Mouse (Mus musculus) midbrain, embryonic 13.5 days (tissue): ENCODE data around the gene Olfr427. TPM values are rescaled to one million over a fixed set of nuclear protein-coding genes. Genes with fewer than 3 reads are reported as not detected.

Experiments used
- ATAC-seq: fragments of 200-750 bp; cut with Nextera tagmentation; 2 replicates; pipeline ENCODE4 v1.8.0; 2017; ENCODE audit warnings: mild to moderate bottlenecking, moderate TSS enrichment, moderate library complexity
- H3K27ac ChIP-seq: fragments of 300-500 bp; sonication (generic); 2 replicates; pipeline ENCODE4 v1.5.1; 2015; ENCODE audit warnings: inconsistent platforms, mild to moderate bottlenecking, moderate library complexity
- H3K27me3 ChIP-seq: fragments of 300-500 bp; sonication (generic); 2 replicates; pipeline ENCODE4 v1.6.1; 2015; ENCODE audit warnings: mild to moderate bottlenecking, inconsistent platforms
- H3K36me3 ChIP-seq: fragments of 300-500 bp; sonication (generic); 2 replicates; pipeline ENCODE4 v1.6.1; 2015; ENCODE audit warnings: mild to moderate bottlenecking, inconsistent platforms
- H3K4me1 ChIP-seq: fragments of 300-500 bp; sonication (generic); replicated peaks from 2 replicates; pipeline ENCODE4 v1.6.1; 2015; ENCODE audit warnings: inconsistent platforms
- H3K4me2 ChIP-seq: fragments of 300-500 bp; sonication (generic); replicated peaks from 2 replicates; pipeline ENCODE4 v1.6.1; 2015; ENCODE audit warnings: moderate library complexity, mild to moderate bottlenecking, inconsistent platforms
- H3K4me3 ChIP-seq: fragments of 300-500 bp; sonication (generic); replicated peaks from 2 replicates; pipeline ENCODE4 v1.5.1; 2015; ENCODE audit warnings: mild to moderate bottlenecking, inconsistent platforms
- H3K9ac ChIP-seq: fragments of 300-500 bp; sonication (generic); replicated peaks from 2 replicates; pipeline ENCODE4 v1.6.1; 2015; ENCODE audit warnings: mild to moderate bottlenecking, inconsistent platforms
- H3K9me3 ChIP-seq: fragments of 300-500 bp; sonication (generic); 2 replicates; pipeline ENCODE4 v1.6.1; 2016; ENCODE audit warnings: mild to moderate bottlenecking, inconsistent platforms
- WGBS: fragments of 180-500 bp; shearing (Covaris S2); methylation state at CpG from one replicate; pipeline ENCODE4 v1.1.7; 2015; 5-methylcytosine and 5-hydroxymethylcytosine counted together
- polyA plus RNA-seq: library from polyadenylated mRNA; unstranded; fragments of >200 nt; fragmentation: Nextera tagmentation; extraction: Ambion mirVana; gene quantifications from 2 replicates; pipeline ENCODE4 v1.2.1, GENCODE M21; 2015

Gene Olfr427
- polyA plus RNA-seq, 1 experiment from 2014 or later: not detected

DNA sequence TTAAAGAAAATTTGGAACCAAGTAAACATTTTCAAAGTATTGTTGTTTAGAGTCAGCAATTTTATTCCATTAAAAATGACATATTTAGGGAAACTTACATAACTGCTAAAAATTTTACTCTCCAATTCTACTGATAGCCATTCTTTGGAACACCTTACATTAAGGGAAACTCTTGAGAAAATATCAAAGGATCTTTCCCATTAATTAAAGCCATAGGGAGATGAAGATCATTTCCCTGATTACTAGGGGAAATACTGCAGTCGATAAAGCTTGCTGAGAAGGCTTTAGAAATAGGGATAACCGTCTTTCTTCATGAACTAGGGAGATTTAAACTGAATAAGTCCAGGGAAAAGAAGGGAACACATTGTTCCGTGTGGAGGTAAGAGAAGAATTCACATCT lies 34.5 kb downstream of the Olfr427 start, which contains the start of gene Olfr424:
Olfr424 (plus strand) TSS at position 301 of the 400 bp plus-strand sequence.
- 76% methylated on average over 3 of the region's 3 CpGs for WGBS
- H3K4me1 ChIP-seq: no peaks in the 10 kb centered on the region
- H3K9ac ChIP-seq: no peak within 1 kb of the TSS
- no peaks in the 10 kb centered on the region for H3K27me3 ChIP-seq
- no peak within 1 kb of the TSS for H3K27ac ChIP-seq
- H3K9me3 ChIP-seq: no peaks in the 10 kb centered on the region
- no peaks in the 10 kb centered on the region for H3K36me3 ChIP-seq
- H3K4me2 ChIP-seq: no peak within 1 kb of the TSS
- ATAC-seq: no peak
- H3K4me3 ChIP-seq: no peak within 1 kb of the TSS

DNA sequence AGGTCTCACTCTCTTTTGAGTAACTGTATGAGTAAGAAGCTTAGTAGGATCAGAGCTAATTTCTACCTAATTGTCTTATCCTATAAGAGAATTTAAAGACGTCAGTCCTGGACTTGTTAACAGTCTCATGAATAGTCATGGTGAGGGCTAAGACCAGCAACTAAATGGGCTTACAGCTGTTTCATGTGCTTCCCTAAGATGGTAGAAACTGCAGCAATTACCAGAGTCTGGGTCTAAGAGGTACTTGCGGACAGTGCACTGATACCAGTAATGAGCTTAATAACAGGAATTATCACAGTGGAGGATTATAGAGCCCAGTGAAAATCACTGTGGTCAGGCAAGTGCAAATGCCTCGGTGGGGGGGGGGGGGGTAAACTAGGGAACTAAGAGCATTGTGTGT lies 35.3 kb downstream of the Olfr427 start:
- WGBS: 45% methylated on average over 3 of the region's 3 CpGs
- Histone ChIP-seq H3K4me2 (no peak overlapping the region), H3K27ac (no peak overlapping the region), H3K36me3 (no peaks in the 10 kb centered on the region), H3K4me1 (no peaks in the 10 kb centered on the region), H3K27me3 (no peaks in the 10 kb centered on the region), H3K4me3 (no peak overlapping the region), H3K9me3 (no peaks in the 10 kb centered on the region), H3K9ac (no peak overlapping the region)
- 0 out of 2 replicates have a peak, but pooled peaks have one; percentile 17 for ATAC-seq

DNA sequence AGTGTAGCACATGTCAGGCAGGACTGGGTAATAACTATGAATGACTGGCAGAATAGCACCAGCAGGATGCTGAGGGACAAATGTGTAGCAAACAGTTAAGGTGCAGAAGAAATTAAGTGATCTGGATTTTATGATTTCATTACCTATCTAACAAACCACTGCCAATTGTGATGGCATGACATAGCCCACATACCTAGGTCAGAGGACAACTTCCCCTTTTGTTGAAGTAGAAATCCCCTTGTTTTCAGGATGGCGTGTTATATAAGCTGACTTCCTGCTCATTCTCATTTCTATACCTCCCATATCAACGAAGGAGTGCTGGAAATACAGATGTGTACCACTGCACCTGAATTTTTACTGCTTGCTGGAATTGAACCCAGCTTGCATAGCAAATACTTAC lies 44.7 kb downstream of the Olfr427 start:
- no peaks in the 10 kb centered on the region for H3K27me3 ChIP-seq
- H3K4me1 ChIP-seq: no peaks in the 10 kb centered on the region
- no peak overlapping the region for H3K27ac ChIP-seq
- no peak for ATAC-seq
- WGBS: 63% methylated on average over 2 of the region's 2 CpGs
- no peaks in the 10 kb centered on the region for H3K9me3 ChIP-seq
- no peak overlapping the region for H3K4me3 ChIP-seq
- H3K36me3 ChIP-seq: no peaks in the 10 kb centered on the region
- H3K4me2 ChIP-seq: no peak overlapping the region
- H3K9ac ChIP-seq: no peak overlapping the region

DNA sequence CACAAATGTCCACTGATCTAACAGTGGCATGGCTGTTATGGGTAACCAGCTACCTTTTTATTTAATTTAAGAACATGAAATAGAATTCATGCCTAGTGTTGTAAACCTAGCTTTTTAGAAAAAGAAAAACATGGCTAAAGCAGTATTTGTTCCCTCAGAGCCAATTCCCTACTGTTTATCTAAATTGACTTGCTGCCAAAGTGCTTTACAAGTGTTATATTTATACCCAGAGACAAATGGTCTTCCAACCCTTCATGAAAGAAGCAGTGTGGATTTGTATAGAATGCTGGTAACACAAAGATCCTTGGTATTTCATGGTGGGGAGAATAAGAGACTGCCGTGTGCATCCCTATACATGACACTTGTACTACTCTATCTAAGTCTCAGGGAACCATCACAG lies 50.0 kb downstream of the Olfr427 start:
- Histone ChIP-seq H3K9ac (no peak overlapping the region), H3K27ac (no peak overlapping the region), H3K4me1 (0 out of 2 replicates have a peak, but pooled peaks cover 3% of the 10 kb centered on the region), H3K4me3 (no peak overlapping the region), H3K9me3 (no peaks in the 10 kb centered on the region), H3K27me3 (no peaks in the 10 kb centered on the region), H3K4me2 (no peak overlapping the region), H3K36me3 (no peaks in the 10 kb centered on the region)
- WGBS: 86% methylated on average over 1 of the region's 1 CpGs
- no peak for ATAC-seq

DNA sequence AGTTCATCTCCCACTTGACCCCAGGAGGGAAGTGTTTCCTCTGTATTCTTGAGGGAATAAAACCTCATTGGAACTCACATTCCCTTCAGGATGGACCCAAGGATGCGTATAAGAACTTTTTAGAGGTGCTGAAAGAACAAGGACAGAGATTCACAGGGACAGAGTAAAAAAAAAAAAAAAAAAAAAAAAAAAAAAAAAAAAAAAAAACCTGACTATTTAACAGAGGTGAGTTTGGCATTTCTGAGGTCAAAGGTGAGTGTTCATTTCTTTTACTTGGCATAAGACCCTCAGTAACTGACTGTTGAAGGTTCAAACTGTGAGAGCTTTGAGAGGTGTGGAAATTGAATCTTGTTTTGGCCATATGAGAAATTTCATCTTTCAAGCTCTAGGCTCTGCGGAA lies 52.6 kb downstream of the Olfr427 start:
- H3K36me3 ChIP-seq: no peaks in the 10 kb centered on the region
- 81% methylated on average over 2 of the region's 2 CpGs for WGBS
- H3K27me3 ChIP-seq: no peaks in the 10 kb centered on the region
- H3K9me3 ChIP-seq: no peaks in the 10 kb centered on the region
- H3K4me1 ChIP-seq: 0 out of 2 replicates have a peak, but pooled peaks cover 3% of the 10 kb centered on the region
- no peak overlapping the region for H3K9ac ChIP-seq
- H3K4me2 ChIP-seq: no peak overlapping the region
- no peak for ATAC-seq
- H3K4me3 ChIP-seq: no peak overlapping the region
- H3K27ac ChIP-seq: no peak overlapping the region

Other genes starting within 250 kb of the Olfr427 start
- gene Ifi211, start 183.8 kb upstream of the Olfr427 start, polyA plus RNA-seq: 0.24 and 0.32 TPM in 2 replicates
- 0.48 and 0.99 TPM in 2 replicates for gene Mndal, start 154.4 kb upstream of the Olfr427 start, polyA plus RNA-seq
- 0.15 and 0.18 TPM in 2 replicates for gene Ifi203, start 154.2 kb upstream of the Olfr427 start, polyA plus RNA-seq
- not detected in 2 replicates for gene Ifi202b, start 114.1 kb upstream of the Olfr427 start, polyA plus RNA-seq
- gene Ifi205, start 65.1 kb upstream of the Olfr427 start, polyA plus RNA-seq: not detected in 2 replicates
- not detected in 2 replicates for gene Olfr433, start 56.2 kb upstream of the Olfr427 start, polyA plus RNA-seq
- gene Olfr432, start 47.7 kb upstream of the Olfr427 start, polyA plus RNA-seq: not detected in 2 replicates
- not detected in 2 replicates for gene Olfr430, start 30.3 kb upstream of the Olfr427 start, polyA plus RNA-seq
- not detected in 2 replicates for gene Olfr429, start 12.6 kb upstream of the Olfr427 start, polyA plus RNA-seq
- gene Olfr231, start 24.3 kb downstream of the Olfr427 start, polyA plus RNA-seq: not detected in 2 replicates
- not detected in 2 replicates for gene Olfr424, start 34.6 kb downstream of the Olfr427 start, polyA plus RNA-seq
- not detected in 2 replicates for gene Olfr420, start 58.7 kb downstream of the Olfr427 start, polyA plus RNA-seq
- gene Spta1, start 75.9 kb downstream of the Olfr427 start, polyA plus RNA-seq: 0.12 TPM in 2 replicates
- gene Olfr419, start 155.2 kb downstream of the Olfr427 start, polyA plus RNA-seq: not detected in 2 replicates
- gene Mptx1, start 233.6 kb downstream of the Olfr427 start, polyA plus RNA-seq: not detected in 2 replicates